Mouse (Mus musculus): ENCODE measurements around the gene Lrp8. TPM values are rescaled to one million over a fixed set of nuclear protein-coding genes. Genes with fewer than 3 reads are reported as not detected.

Gene Lrp8
- total RNA-seq, 1 experiment from 2014 or later = 2.8 TPM

GRCm38 (mm10) chr4:107889731-107890432, 87.8 kb downstream of the Lrp8 start, which contains the start of gene 0610037L13Rik:
TSS of gene 0610037L13Rik (plus strand) at chr4:107889813.
- ATAC-seq (ENCODE audit: extremely low read depth, insufficient number of reproducible peaks, low FRiP score, poor library complexity, severe bottlenecking) = peak; percentile 95

DNA sequence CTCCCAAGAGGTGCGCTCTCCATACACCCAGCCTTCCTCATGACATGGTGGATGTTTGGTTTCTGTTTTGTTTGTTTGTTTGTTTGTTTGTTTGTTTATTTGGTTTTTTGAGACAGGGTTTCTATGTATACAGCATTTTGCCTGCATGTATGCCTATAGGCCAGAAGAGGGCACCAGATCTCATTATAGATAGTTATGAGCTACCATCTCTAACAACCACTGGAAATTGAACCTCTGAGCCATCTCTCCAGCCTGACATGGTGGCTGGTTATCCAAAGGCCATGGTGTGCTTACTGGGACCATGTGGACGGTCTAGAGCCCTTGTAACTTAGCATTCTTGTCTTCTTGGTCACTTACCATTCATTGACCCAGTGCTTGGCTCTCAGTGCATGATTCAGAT, 90.6 kb downstream of the Lrp8 start:
- ATAC-seq (ENCODE audit: extremely low read depth, insufficient number of reproducible peaks, low FRiP score, poor library complexity, severe bottlenecking) = no peak

GRCm38 (mm10) chr4:107899211-107899927, 97.3 kb downstream of the Lrp8 start:
- no peak for ATAC-seq (ENCODE audit: extremely low read depth, insufficient number of reproducible peaks, low FRiP score, poor library complexity, severe bottlenecking)

GRCm38 (mm10) chr4:107900206-107900605, 98.1 kb downstream of the Lrp8 start:
- no peak for ATAC-seq (ENCODE audit: extremely low read depth, insufficient number of reproducible peaks, low FRiP score, poor library complexity, severe bottlenecking)

DNA sequence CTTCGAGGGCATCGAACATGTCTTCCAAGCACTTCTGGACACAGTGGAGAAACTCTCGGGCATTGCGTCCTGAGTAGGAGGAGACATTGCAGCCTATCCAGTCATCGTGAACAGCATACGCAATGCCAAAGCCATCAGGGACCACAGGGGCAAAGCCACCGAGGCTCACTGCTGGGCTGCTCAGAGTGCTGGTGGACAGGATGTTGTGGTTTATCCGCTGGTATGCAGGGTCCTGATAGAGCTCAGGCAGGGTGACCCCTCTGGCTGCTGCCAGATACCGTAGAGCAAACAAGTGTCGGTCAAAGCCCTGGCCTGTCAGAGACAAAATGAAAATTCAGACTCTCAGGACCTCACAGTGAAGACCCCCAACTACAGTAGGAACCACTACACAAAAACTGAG, 102.2 kb downstream of the Lrp8 start:
- no peak for ATAC-seq (ENCODE audit: extremely low read depth, insufficient number of reproducible peaks, low FRiP score, poor library complexity, severe bottlenecking)

- no peak for ATAC-seq (ENCODE audit: extremely low read depth, insufficient number of reproducible peaks, low FRiP score, poor library complexity, severe bottlenecking)
Measured at GRCm38 (mm10) chr4:107906561-107906960, 104.5 kb downstream of the Lrp8 start.

DNA sequence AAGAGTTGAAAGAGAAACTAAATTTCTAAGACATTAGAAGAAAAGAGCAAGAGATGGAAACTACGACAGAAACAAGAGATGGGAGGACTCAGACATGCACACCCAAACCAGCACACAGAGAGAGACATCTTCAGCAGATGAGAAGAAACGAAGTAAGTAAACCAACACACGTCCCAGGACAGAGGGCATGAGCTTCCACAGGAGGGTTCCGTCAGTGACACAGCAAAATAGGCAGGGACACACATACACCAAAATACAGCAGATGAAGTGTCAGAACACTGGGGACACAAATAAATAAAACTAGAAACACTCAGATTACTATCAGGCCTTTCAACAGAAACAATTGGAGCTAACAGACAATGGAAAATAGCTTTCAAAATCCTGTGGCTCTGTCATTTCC, 108.0 kb downstream of the Lrp8 start:
- ATAC-seq (ENCODE audit: extremely low read depth, insufficient number of reproducible peaks, low FRiP score, poor library complexity, severe bottlenecking) = no peak

- no peak for ATAC-seq (ENCODE audit: extremely low read depth, insufficient number of reproducible peaks, low FRiP score, poor library complexity, severe bottlenecking)
Measured at GRCm38 (mm10) chr4:107920336-107920735, 118.3 kb downstream of the Lrp8 start.

DNA sequence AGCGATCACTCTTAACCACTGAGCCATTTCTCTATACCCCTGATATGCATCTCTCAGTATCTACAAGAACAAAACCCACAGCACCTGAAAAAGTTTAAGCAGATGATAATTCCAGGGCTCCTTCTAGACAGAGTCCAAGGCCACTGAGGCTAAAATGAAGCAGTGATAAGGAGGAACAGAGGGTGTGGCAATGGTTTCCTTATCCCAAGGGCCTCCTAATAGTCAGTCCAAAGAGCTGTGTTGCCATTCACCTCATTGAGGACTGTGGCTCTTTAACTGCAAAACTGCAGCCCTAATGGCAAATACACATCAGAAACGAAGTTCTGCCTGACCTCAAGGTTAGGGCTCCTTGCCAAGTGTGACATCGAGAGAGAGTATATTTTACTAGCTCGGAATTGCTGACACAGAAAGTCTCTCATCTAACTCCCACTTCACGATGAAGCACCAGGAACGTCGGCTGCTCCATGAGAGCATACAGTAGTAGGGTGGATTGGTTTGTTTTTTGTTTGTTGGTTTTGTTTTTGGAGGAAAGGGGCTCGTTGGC, 119.2 kb downstream of the Lrp8 start:
- ATAC-seq (ENCODE audit: extremely low read depth, insufficient number of reproducible peaks, low FRiP score, poor library complexity, severe bottlenecking) = no peak

- ATAC-seq (ENCODE audit: extremely low read depth, insufficient number of reproducible peaks, low FRiP score, poor library complexity, severe bottlenecking) = no peak
Measured at GRCm38 (mm10) chr4:107921952-107922351, 119.9 kb downstream of the Lrp8 start.

DNA sequence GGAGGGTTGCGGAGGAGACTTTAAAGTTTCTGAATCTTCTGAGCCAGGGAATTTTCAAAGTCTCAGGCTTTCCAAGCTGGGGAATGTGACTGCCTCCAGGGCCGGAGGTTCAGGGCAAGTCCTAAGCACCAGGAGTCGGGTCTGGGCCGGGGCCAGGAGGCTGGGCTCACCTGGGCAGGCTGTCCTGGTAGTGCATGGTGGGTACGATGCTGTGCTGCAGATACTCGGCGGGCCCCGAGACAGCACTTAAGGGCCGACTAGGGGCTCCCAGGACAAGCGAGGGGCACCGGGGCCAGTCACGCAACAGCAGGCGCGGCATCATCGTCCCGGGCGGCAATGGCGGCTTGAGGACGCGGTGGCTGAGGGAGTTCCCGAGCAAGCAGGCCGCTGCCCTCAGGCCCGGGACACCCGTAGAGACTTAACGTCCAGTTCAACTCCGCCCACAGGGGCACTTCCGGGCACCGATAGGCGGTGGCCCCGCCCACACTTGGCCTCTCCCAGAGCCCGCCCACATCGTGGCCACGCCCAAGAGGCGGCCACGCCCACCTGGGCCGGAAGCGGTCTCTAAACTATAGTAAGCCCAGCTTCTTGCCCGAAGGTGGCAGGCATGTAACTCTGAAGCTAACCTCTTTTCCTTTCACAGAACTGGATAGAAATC, 121.2 kb downstream of the Lrp8 start, which contains the start of gene Cpt2:
Gene Cpt2 (minus strand): TSS at position 466 of the 658 bp plus-strand sequence.
- ATAC-seq (ENCODE audit: extremely low read depth, insufficient number of reproducible peaks, low FRiP score, poor library complexity, severe bottlenecking) = peak; percentile 94

- ATAC-seq (ENCODE audit: extremely low read depth, insufficient number of reproducible peaks, low FRiP score, poor library complexity, severe bottlenecking) = no peak
Measured at GRCm38 (mm10) chr4:107923803-107924194, 121.7 kb downstream of the Lrp8 start.

Other genes with a start within 250 kb of the Lrp8 start
- 0.47 TPM in 1 of 2 replicates, not detected in the other for gene Dmrtb1, start 118.0 kb upstream of the Lrp8 start, total RNA-seq (2017)
- 87.4 and 106 TPM in 2 replicates for gene Magoh, start 77.5 kb downstream of the Lrp8 start, total RNA-seq (2017)
- gene 0610037L13Rik, start 87.6 kb downstream of the Lrp8 start, total RNA-seq (2017) = 44.8 and 48.4 TPM in 2 replicates
- 17.2 and 27.9 TPM in 2 replicates for gene Cpt2, start 121.3 kb downstream of the Lrp8 start, total RNA-seq (2017)
- gene Slc1a7, start 166.1 kb downstream of the Lrp8 start, total RNA-seq (2017) = not detected in 2 replicates

Measured in neutrophil, adult 5-6 weeks (primary cell).